Mouse (Mus musculus): ENCODE data around the gene Ppp1r12c.

GRCm38 (mm10) chr7:4493991-4494390 is 7.5 kb downstream of the Ppp1r12c start:
- TF ChIP-seq CTCF (IDR thresholded peaks at IDR 0.05) (no peak), EP300 (IDR thresholded peaks at IDR 0.05) (no peak)
